Mouse (Mus musculus) liver, postnatal 0 days (tissue): ENCODE measurements at regions not wholly inside any gene's neighbourhood (a gene's known extent, or its start where the extent isn't known, plus 50 kb on each side); places are given as distances from the start of the nearest gene placed in this dataset.

Experiments
- CTCF ChIP-seq: sonication (generic); IDR thresholded peaks from 2 replicates; pipeline ENCODE4 v1.5.1; 2016; ENCODE audit warnings: antibody characterized with exemption, low read depth
- EP300 ChIP-seq: IDR thresholded peaks from 2 replicates; pipeline ENCODE4 v1.6.1; 2016; ENCODE audit warnings: antibody characterized with exemption, low read depth, mild to moderate bottlenecking

GRCm38 (mm10) chr12:115604951-115605350 lies 442.6 kb upstream of the Zfp386 start:
- TF ChIP-seq EP300 (no peak), CTCF (peak; percentile 53)
